Mouse (Mus musculus) heart, embryonic 14.5 days (tissue): ENCODE measurements at regions not wholly inside any gene's neighbourhood (a gene's known extent, or its start where the extent isn't known, plus 50 kb on each side); places are given as distances from the start of the nearest gene placed in this dataset.
A peak's percentile ranks its signal among the peaks of the same experiment; 100 is the strongest.

ENCODE experiments used
- ATAC-seq: fragments of 200-750 bp; cut with Nextera tagmentation; 2 replicates; pipeline ENCODE4 v1.8.0; 2017; ENCODE audit warnings: low read depth, moderate TSS enrichment; ENCODE audit not compliant: insufficient number of reproducible peaks, insufficient read depth, low FRiP score
- H3K27ac ChIP-seq, 2 experiments: fragments of 200-500 bp in 1 of 2; fragments of 300-500 bp in 1 of 2; sonication (generic) in 1 of 2; replicated peaks in 1 of 2; 2 replicates each; pipeline ENCODE4 v1.5.1; 2012 to 2014; ENCODE audit warnings: low read depth in 2 of 2, low read length in 2 of 2, control low read depth in 1 of 2, mild to moderate bottlenecking in 1 of 2, mixed read lengths in 1 of 2; ENCODE audit not compliant: control insufficient read depth in 1 of 2, insufficient read depth in 1 of 2
- H3K27me3 ChIP-seq: fragments of 300-500 bp; sonication (generic); 2 replicates; pipeline ENCODE4 v1.6.1; 2014; ENCODE audit warnings: mild to moderate bottlenecking, low read length, control low read depth; ENCODE audit not compliant: control insufficient read depth, insufficient read depth
- H3K36me3 ChIP-seq: fragments of 300-500 bp; sonication (generic); 2 replicates; pipeline ENCODE4 v1.6.1; 2014; ENCODE audit warnings: mild to moderate bottlenecking, control low read depth, low read length, mixed read lengths; ENCODE audit not compliant: control insufficient read depth, insufficient read depth
- H3K4me1 ChIP-seq, 2 experiments: fragments of 200-500 bp in 1 of 2; fragments of 300-500 bp in 1 of 2; sonication (generic) in 1 of 2; 2 replicates each; pipeline ENCODE4 v1.6.1; 2012 to 2014; ENCODE audit warnings: low read length in 2 of 2, control low read depth in 1 of 2, mixed read lengths in 1 of 2; ENCODE audit not compliant: control insufficient read depth in 2 of 2, insufficient read depth in 2 of 2
- H3K4me2 ChIP-seq: fragments of 300-500 bp; sonication (generic); 2 replicates; pipeline ENCODE4 v1.6.1; 2014; ENCODE audit warnings: mild to moderate bottlenecking, low read length
- H3K4me3 ChIP-seq, 2 experiments: fragments of 200-500 bp in 1 of 2; fragments of 300-500 bp in 1 of 2; sonication (generic) in 1 of 2; 2 replicates each; pipeline ENCODE4 v1.5.1; 2012 to 2014; ENCODE audit warnings: low read length in 2 of 2, mild to moderate bottlenecking in 2 of 2, control low read depth in 1 of 2, low read depth in 1 of 2, moderate library complexity in 1 of 2; ENCODE audit not compliant: control insufficient read depth in 1 of 2, insufficient read depth in 1 of 2
- H3K9ac ChIP-seq: fragments of 300-500 bp; sonication (generic); 2 replicates; pipeline ENCODE4 v1.6.1; 2014; ENCODE audit warnings: mild to moderate bottlenecking, low read length
- H3K9me3 ChIP-seq: fragments of 300-500 bp; sonication (generic); 2 replicates; pipeline ENCODE4 v1.6.1; 2016; ENCODE audit warnings: low read length, control low read depth; ENCODE audit not compliant: control insufficient read depth
- WGBS: fragments of 180-500 bp; shearing (Covaris S2); extraction: QIAGEN DNeasy Blood & Tissue Kit; methylation state at CpG from one replicate; pipeline ENCODE4 v1.1.7; 2014; 5-methylcytosine and 5-hydroxymethylcytosine counted together

- ATAC-seq, result no peak
- WGBS, result 87% methylated on average over 5 of the region's 5 CpGs
Measured at GRCm38 (mm10) chr8:91913971-91914370, 112.1 kb upstream of the Irx3 start.

GRCm38 (mm10) chr8:91913121-91913520 is 111.3 kb upstream of the Irx3 start:
- Histone ChIP-seq H3K4me3 (no peak overlapping the region), H3K9me3 (no peaks in the 10 kb centered on the region), H3K4me2 (no peak overlapping the region), H3K4me1 (peaks cover 14 to 18% of the 10 kb centered on the region in 2 experiments; a peak in 3 of 4 replicates), H3K27ac (no peak overlapping the region), H3K36me3 (no peaks in the 10 kb centered on the region), H3K9ac (no peak overlapping the region), H3K27me3 (no peaks in the 10 kb centered on the region; the same call in 1 of the 2 replicates)
- WGBS, result 38% methylated on average over 6 of the region's 6 CpGs
- ATAC-seq, result no peak

More at GRCm38 (mm10) chr8:91913971-91914370, 112.1 kb upstream of the Irx3 start:
- Histone ChIP-seq H3K9ac (no peak overlapping the region), H3K27ac (no peak overlapping the region), H3K4me3 (no peak overlapping the region), H3K4me1 (peaks cover 14% of the 10 kb centered on the region in 2 experiments; a peak in 3 of 4 replicates), H3K27me3 (no peaks in the 10 kb centered on the region), H3K9me3 (no peaks in the 10 kb centered on the region), H3K36me3 (no peaks in the 10 kb centered on the region), H3K4me2 (no peak overlapping the region)

DNA sequence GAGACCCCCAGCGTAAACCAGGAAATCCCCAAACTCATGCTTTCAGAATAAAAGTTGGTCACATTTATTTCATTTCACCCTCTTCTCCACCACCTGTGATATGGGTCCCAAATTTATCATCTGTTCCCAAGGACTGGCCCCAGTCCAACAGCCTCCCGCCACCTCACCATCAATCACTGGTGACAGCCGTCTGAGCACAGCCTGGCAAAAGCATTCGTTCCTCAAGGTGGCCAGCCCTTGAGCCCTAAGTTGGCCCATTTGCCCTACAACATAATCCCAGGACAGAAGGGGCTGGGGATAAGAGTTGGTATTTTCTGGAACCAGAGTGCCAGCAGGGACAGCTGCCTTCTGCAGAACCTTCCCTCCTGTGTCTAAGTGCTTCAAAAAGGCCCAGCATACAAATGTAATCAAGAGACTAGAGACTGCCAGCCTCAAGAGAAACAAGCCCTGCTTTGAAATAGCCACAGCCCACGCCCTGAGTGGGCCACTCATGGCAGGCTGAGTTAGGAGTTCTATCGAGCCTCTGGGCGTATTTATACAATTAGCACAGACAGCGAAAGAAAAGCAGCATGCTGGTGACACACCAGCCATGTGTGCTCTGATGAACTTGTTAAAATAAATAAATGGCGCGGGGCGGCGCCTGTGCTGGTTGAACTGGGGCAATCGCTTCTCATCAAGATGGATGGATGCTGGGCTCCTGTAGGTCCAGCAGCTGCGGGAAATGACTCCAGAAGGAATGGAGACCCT is 107.9 kb upstream of the Irx3 start:
- Histone ChIP-seq H3K4me1 (peaks cover 10 to 11% of the 10 kb centered on the region in 2 experiments; a peak in 3 of 4 replicates), H3K9me3 (no peaks in the 10 kb centered on the region), H3K9ac (no peak overlapping the region), H3K36me3 (no peaks in the 10 kb centered on the region), H3K4me2 (no peak overlapping the region), H3K27me3 (no peaks in the 10 kb centered on the region; the same call in 1 of the 2 replicates), H3K4me3 (no peak overlapping the region), H3K27ac (no peak overlapping the region)
- ATAC-seq, result no peak
- 63% methylated on average over 14 of the region's 14 CpGs for WGBS

DNA sequence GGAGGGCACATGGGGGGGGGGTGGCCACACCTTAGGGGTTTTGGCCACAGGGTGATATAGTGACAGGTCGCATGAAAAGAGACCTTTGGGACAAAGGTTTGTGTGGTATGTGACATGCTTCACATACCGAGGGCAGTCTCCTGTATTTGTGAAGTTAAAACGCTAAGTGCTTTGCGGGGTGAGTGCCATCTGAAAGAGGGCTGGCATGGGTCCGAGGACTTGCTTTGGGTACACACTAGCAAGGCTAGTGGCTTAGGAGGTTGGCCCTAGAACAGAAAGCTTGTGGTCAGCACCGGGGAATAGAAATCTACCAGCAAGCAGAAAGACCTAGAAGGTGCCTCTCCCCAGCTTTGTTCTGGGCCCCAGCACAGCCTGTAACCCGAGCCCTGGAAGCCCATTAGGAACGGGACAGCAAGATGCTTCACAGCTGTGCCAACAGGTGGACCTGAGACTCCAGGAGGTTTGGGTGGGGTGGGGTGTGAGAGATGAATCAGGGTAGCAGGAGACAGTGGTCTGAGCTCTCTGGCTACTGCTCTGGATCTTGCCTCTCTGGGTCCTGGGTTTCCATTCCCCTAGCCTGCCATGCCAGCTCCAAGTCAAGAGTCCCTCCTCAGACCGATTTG is 107.0 kb upstream of the Irx3 start:
- Histone ChIP-seq H3K4me2 (no peak overlapping the region), H3K27ac (no peak overlapping the region), H3K9ac (no peak overlapping the region), H3K9me3 (no peaks in the 10 kb centered on the region), H3K4me3 (no peak overlapping the region), H3K27me3 (no peaks in the 10 kb centered on the region; the same call in 1 of the 2 replicates), H3K36me3 (no peaks in the 10 kb centered on the region), H3K4me1 (peaks cover 10 to 11% of the 10 kb centered on the region in 2 experiments; a peak in 3 of 4 replicates)
- 69% methylated on average over 9 of the region's 9 CpGs for WGBS
- no peak for ATAC-seq

DNA sequence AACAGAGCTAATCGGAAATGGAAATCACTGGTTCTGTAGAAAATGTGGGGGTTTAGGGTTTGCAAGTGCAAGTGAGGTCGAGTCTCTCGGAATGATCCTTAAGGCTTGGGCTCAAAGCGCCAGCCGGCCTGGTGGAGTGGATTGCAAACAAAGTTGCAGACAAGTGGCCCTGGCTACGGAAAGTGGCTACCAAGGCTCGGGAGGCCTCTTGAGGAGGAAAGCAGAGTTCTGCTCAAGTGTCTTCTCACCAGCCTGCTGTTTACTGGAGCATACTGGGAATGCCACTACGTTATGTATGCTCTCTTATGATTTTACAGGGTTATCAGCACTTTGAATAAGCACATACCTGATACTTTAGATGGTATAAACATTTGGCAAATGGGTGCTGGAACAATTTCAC is 105.3 kb upstream of the Irx3 start:
- Histone ChIP-seq H3K27ac (no peak overlapping the region), H3K36me3 (no peaks in the 10 kb centered on the region), H3K9ac (no peak overlapping the region), H3K4me3 (no peak overlapping the region), H3K27me3 (no peaks in the 10 kb centered on the region; the same call in 1 of the 2 replicates), H3K4me1 (peaks cover 6 to 9% of the 10 kb centered on the region in 2 experiments; a peak in 2 of 4 replicates), H3K4me2 (no peak overlapping the region), H3K9me3 (no peaks in the 10 kb centered on the region)
- 87% methylated on average over 8 of the region's 8 CpGs for WGBS
- no peak for ATAC-seq

DNA sequence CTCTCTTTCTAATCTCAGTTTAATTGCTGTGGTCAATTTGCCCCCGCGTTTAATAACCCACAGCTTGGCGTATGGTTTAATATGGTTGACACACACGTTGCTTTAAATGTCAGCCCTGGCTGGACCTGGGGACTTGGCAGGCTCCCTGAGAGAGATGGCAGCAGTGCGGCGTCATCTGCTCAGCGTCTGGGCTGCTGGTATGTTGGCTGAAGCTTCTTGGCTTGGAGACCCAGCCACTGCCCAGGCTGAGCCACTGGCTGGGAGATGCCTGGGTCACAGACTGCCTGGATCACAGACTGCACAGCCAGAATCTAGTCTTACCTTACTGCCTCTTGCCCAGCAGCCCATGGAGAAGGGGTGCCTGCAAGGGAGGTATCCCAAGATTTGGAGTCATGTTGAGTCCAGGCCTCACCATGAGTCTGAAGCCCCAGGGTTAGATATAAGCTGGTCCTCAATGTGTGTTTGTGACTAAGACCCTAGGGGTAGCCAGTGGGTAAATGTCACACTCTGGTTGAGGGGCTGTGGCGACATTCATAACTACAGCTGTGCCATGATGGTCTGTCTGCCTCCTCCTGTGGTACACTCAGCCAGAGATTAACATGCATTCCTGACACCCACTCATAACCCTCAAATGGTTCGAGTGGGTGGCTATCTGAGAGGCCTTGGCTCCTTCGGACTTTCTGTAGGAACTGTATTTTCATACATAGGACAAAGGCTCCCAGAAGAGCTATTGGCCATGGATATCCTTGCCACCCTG is 99.8 kb upstream of the Irx3 start:
- H3K27me3 ChIP-seq, result no peaks in the 10 kb centered on the region

GRCm38 (mm10) chr8:91899747-91900146 is 97.9 kb upstream of the Irx3 start:
- Histone ChIP-seq H3K4me3 (no peak overlapping the region), H3K9me3 (no peaks in the 10 kb centered on the region), H3K9ac (no peak overlapping the region), H3K27me3 (no peaks in the 10 kb centered on the region), H3K27ac (peak overlapping the region; percentile 48 to 49), H3K4me1 (peaks cover 7 to 19% of the 10 kb centered on the region in 2 experiments; a peak in 3 of 4 replicates), H3K36me3 (no peaks in the 10 kb centered on the region), H3K4me2 (0 out of 2 replicates have a peak overlapping the region, but pooled peaks have one; percentile 14)
- WGBS, result 52% methylated on average over 7 of the region's 7 CpGs
- peak; percentile 70; the same call in 1 of the 2 replicates for ATAC-seq

More for the DNA sequence above, 99.8 kb upstream of the Irx3 start:
- Histone ChIP-seq H3K4me3 (no peak overlapping the region), H3K27ac (no peak overlapping the region), H3K9ac (no peak overlapping the region), H3K36me3 (no peaks in the 10 kb centered on the region), H3K4me1 (peaks cover 7 to 19% of the 10 kb centered on the region in 2 experiments; a peak in 3 of 4 replicates), H3K9me3 (no peaks in the 10 kb centered on the region), H3K4me2 (no peak overlapping the region)
- 64% methylated on average over 10 of the region's 10 CpGs for WGBS
- no peak for ATAC-seq
